9 mouse cellular contexts compared by ENCODE assay signal in genomic region chr9:57637741-57638322, GRCm38 (mm10). TPM values are rescaled to one million over a fixed set of nuclear protein-coding genes. Genes with fewer than 3 reads are reported as not detected.
DNase-seq lines count a peak whose midpoint lies in the region; ATAC-seq lines count a peak whose summit lies in the region.
"Had no signal": no experiment of that assay in that cellular context is flagged by ENCODE, and none has a peak within 500 bp of the region (broad histone marks: within the 10 kb centered on the region; RNA-seq: fewer than 3 reads in every experiment).

No protein-coding gene starts in this region.

- H3K4me1 ChIP-seq in forebrain, embryonic 14.5 days (ENCODE audit: control insufficient read depth, insufficient read depth, low read length), result peaks cover 33% of the 10 kb centered on the region
- peaks cover 55% of the 10 kb centered on the region for H3K4me1 ChIP-seq in hindbrain, embryonic 14.5 days (replicated peaks; ENCODE audit: control insufficient read depth, insufficient read depth, low read length)
- peaks cover 70% of the 10 kb centered on the region for H3K4me1 ChIP-seq in limb, embryonic 15.5 days
- H3K4me1 ChIP-seq in neural tube, embryonic 15.5 days, result peaks cover 72% of the 10 kb centered on the region

- H3K27me3 ChIP-seq in forebrain, embryonic 14.5 days (replicated peaks; ENCODE audit: control insufficient read depth, insufficient read depth, low read length), result no peaks in the 10 kb centered on the region
- H3K27me3 ChIP-seq in hindbrain, embryonic 14.5 days (ENCODE audit: control insufficient read depth, insufficient read depth, low read length), result no peaks in the 10 kb centered on the region
- no peaks in the 10 kb centered on the region for H3K27me3 ChIP-seq in limb, embryonic 15.5 days
- no peaks in the 10 kb centered on the region for H3K27me3 ChIP-seq in neural tube, embryonic 15.5 days (replicated peaks)

- no peak for ATAC-seq in forebrain, embryonic 14.5 days
- ATAC-seq in hindbrain, embryonic 14.5 days (ENCODE audit: low FRiP score), result no peak
- ATAC-seq in limb, embryonic 15.5 days (ENCODE audit: insufficient number of reproducible peaks, low FRiP score, low TSS enrichment, low read depth), result peak; percentile 40; the same call in 1 of the 2 replicates
- ATAC-seq in neural tube, embryonic 15.5 days (ENCODE audit: low FRiP score), result no peak
- ATAC-seq in erythroblast, adult 5-6 weeks (replicated peaks; ENCODE audit: low FRiP score, poor library complexity, severe bottlenecking), result no peak

- no peak overlapping the region for H3K9ac ChIP-seq in forebrain, embryonic 14.5 days (ENCODE audit: low read length)
- no peak overlapping the region for H3K9ac ChIP-seq in hindbrain, embryonic 14.5 days
- no peak overlapping the region for H3K9ac ChIP-seq in limb, embryonic 15.5 days
- H3K9ac ChIP-seq in neural tube, embryonic 15.5 days (replicated peaks), result no peak overlapping the region

- peaks cover 29% of the 10 kb centered on the region for H3K36me3 ChIP-seq in forebrain, embryonic 14.5 days (ENCODE audit: control insufficient read depth, insufficient read depth, low read length)
- peaks cover 15% of the 10 kb centered on the region for H3K36me3 ChIP-seq in hindbrain, embryonic 14.5 days (replicated peaks; ENCODE audit: control insufficient read depth, insufficient read depth)
- H3K36me3 ChIP-seq in limb, embryonic 15.5 days, result peaks cover 11% of the 10 kb centered on the region; the same call in 1 of the 2 replicates
- H3K36me3 ChIP-seq in neural tube, embryonic 15.5 days, result no peaks in the 10 kb centered on the region

- H3K4me3 ChIP-seq in forebrain, embryonic 14.5 days (ENCODE audit: low read depth, low read length), result no peak overlapping the region
- no peak overlapping the region for H3K4me3 ChIP-seq in hindbrain, embryonic 14.5 days (replicated peaks; ENCODE audit: low read length)
- no peak overlapping the region for H3K4me3 ChIP-seq in limb, embryonic 15.5 days
- no peak overlapping the region for H3K4me3 ChIP-seq in neural tube, embryonic 15.5 days (replicated peaks)

- no peak overlapping the region for H3K4me2 ChIP-seq in forebrain, embryonic 14.5 days (ENCODE audit: low read length)
- no peak overlapping the region for H3K4me2 ChIP-seq in hindbrain, embryonic 14.5 days (replicated peaks)
- H3K4me2 ChIP-seq in limb, embryonic 15.5 days, result peak overlapping the region; percentile 26
- H3K4me2 ChIP-seq in neural tube, embryonic 15.5 days, result peak overlapping the region; percentile 15; the same call in 1 of the 2 replicates

- DNase-seq in cerebellum, postnatal 10 days, result peak; percentile 64 to 75
- DNase-seq in cerebellum, postnatal 36 days, result no peak
- peak; percentile 53 for DNase-seq in CD4-positive helper T cell, adult 2 months (ENCODE audit: low read depth, low spot score)
- no peak for DNase-seq in forebrain, embryonic 14.5 days (ENCODE audit: low spot score)
- no peak for DNase-seq in hindbrain, embryonic 14.5 days (ENCODE audit: low spot score)

- no peaks in the 10 kb centered on the region for H3K9me3 ChIP-seq in forebrain, embryonic 14.5 days (replicated peaks; ENCODE audit: control insufficient read depth, low read length)
- H3K9me3 ChIP-seq in hindbrain, embryonic 14.5 days (ENCODE audit: control insufficient read depth, low read length), result no peaks in the 10 kb centered on the region
- no peaks in the 10 kb centered on the region for H3K9me3 ChIP-seq in limb, embryonic 15.5 days
- H3K9me3 ChIP-seq in neural tube, embryonic 15.5 days (replicated peaks), result no peaks in the 10 kb centered on the region

- 57% methylated on average over 6 of the region's 6 CpGs for WGBS in forebrain, embryonic 14.5 days
- 56% methylated on average over 6 of the region's 6 CpGs for WGBS in hindbrain, embryonic 14.5 days
- WGBS in limb, embryonic 15.5 days, result 23% methylated on average over 6 of the region's 6 CpGs
- WGBS in neural tube, embryonic 15.5 days, result 54% methylated on average over 6 of the region's 6 CpGs

- H3K27ac ChIP-seq in forebrain, embryonic 14.5 days (ENCODE audit: low read depth, low read length), result 0 out of 2 replicates have a peak overlapping the region, but pooled peaks have one; percentile 27
- peak overlapping the region; percentile 48 for H3K27ac ChIP-seq in hindbrain, embryonic 14.5 days
- H3K27ac ChIP-seq in limb, embryonic 15.5 days, result peak overlapping the region; percentile 88
- peak overlapping the region; percentile 69 for H3K27ac ChIP-seq in neural tube, embryonic 15.5 days (replicated peaks)

RNA-seq across cellular contexts. Expression of gene Csk, which starts 15.6 kb away (rescaled TPM):
- polyA plus RNA-seq in forebrain, embryonic 14.5 days (2014; fragmentation: Nextera tagmentation; extraction: Ambion mirVana), result 29.2 and 29.3 TPM in 2 replicates
- 41.0 and 43.1 TPM in 2 replicates for polyA plus RNA-seq in hindbrain, embryonic 14.5 days (2014; fragmentation: Nextera tagmentation; extraction: Ambion mirVana)
- 24.2 and 29.0 TPM in 2 replicates for polyA plus RNA-seq in limb, embryonic 15.5 days (2015; fragmentation: Nextera tagmentation; extraction: Ambion mirVana)
- polyA plus RNA-seq in neural tube, embryonic 15.5 days (2015; fragmentation: Nextera tagmentation; extraction: Ambion mirVana), result 43.1 and 50.0 TPM in 2 replicates
- total RNA-seq in erythroblast, adult 5-6 weeks (2015; ENCODE audit: low replicate concordance), result 31.6 and 44.6 TPM in 2 replicates
- 12.1 and 40.8 TPM in 2 replicates for total RNA-seq in erythroblast, adult 5-6 weeks (2017; ENCODE audit: low replicate concordance)

RNA-seq across cellular contexts. Expression of gene Lman1l, which starts 17.3 kb away (rescaled TPM):
- polyA plus RNA-seq in forebrain, embryonic 14.5 days (2014; fragmentation: Nextera tagmentation; extraction: Ambion mirVana), result not detected in 2 replicates
- not detected in 2 replicates for polyA plus RNA-seq in hindbrain, embryonic 14.5 days (2014; fragmentation: Nextera tagmentation; extraction: Ambion mirVana)
- polyA plus RNA-seq in limb, embryonic 15.5 days (2015; fragmentation: Nextera tagmentation; extraction: Ambion mirVana), result not detected in 2 replicates
- polyA plus RNA-seq in neural tube, embryonic 15.5 days (2015; fragmentation: Nextera tagmentation; extraction: Ambion mirVana), result not detected in 2 replicates
- not detected in 2 replicates for total RNA-seq in erythroblast, adult 5-6 weeks (2015; ENCODE audit: low replicate concordance)
- total RNA-seq in erythroblast, adult 5-6 weeks (2017; ENCODE audit: low replicate concordance), result not detected in 2 replicates
- polyA plus RNA-seq: gonadal fat pad, adult 2 months had no signal

RNA-seq across cellular contexts. Expression of gene Cplx3, which starts 31.8 kb away (rescaled TPM):
- polyA plus RNA-seq in forebrain, embryonic 14.5 days (2014; fragmentation: Nextera tagmentation; extraction: Ambion mirVana), result 0.34 and 0.36 TPM in 2 replicates
- 0.51 TPM in 1 of 2 replicates, not detected in the other for polyA plus RNA-seq in hindbrain, embryonic 14.5 days (2014; fragmentation: Nextera tagmentation; extraction: Ambion mirVana)
- polyA plus RNA-seq in limb, embryonic 15.5 days (2015; fragmentation: Nextera tagmentation; extraction: Ambion mirVana), result 0.36 TPM in 1 of 2 replicates, not detected in the other
- 0.11 and 0.23 TPM in 2 replicates for polyA plus RNA-seq in neural tube, embryonic 15.5 days (2015; fragmentation: Nextera tagmentation; extraction: Ambion mirVana)
- not detected in 2 replicates for total RNA-seq in erythroblast, adult 5-6 weeks (2015; ENCODE audit: low replicate concordance)
- total RNA-seq in erythroblast, adult 5-6 weeks (2017; ENCODE audit: low replicate concordance), result 0.34 TPM in 1 of 2 replicates, not detected in the other
- polyA plus RNA-seq: gonadal fat pad, adult 2 months had no signal

RNA-seq across cellular contexts. Expression of gene Cyp1a2, which starts 45.7 kb away (rescaled TPM):
- polyA plus RNA-seq in forebrain, embryonic 14.5 days (2014; fragmentation: Nextera tagmentation; extraction: Ambion mirVana), result not detected in 2 replicates
- polyA plus RNA-seq in hindbrain, embryonic 14.5 days (2014; fragmentation: Nextera tagmentation; extraction: Ambion mirVana), result not detected in 2 replicates
- not detected in 2 replicates for polyA plus RNA-seq in limb, embryonic 15.5 days (2015; fragmentation: Nextera tagmentation; extraction: Ambion mirVana)
- polyA plus RNA-seq in neural tube, embryonic 15.5 days (2015; fragmentation: Nextera tagmentation; extraction: Ambion mirVana), result not detected in 2 replicates
- not detected in 2 replicates for total RNA-seq in erythroblast, adult 5-6 weeks (2015; ENCODE audit: low replicate concordance)
- total RNA-seq in erythroblast, adult 5-6 weeks (2017; ENCODE audit: low replicate concordance), result not detected in 2 replicates

RNA-seq across cellular contexts. Expression of gene Ulk3, which starts 48.6 kb away (rescaled TPM):
- 5.2 and 10.8 TPM in 2 replicates for polyA plus RNA-seq in forebrain, embryonic 14.5 days (2014; fragmentation: Nextera tagmentation; extraction: Ambion mirVana)
- 18.7 and 19.4 TPM in 2 replicates for polyA plus RNA-seq in hindbrain, embryonic 14.5 days (2014; fragmentation: Nextera tagmentation; extraction: Ambion mirVana)
- 21.2 and 23.2 TPM in 2 replicates for polyA plus RNA-seq in limb, embryonic 15.5 days (2015; fragmentation: Nextera tagmentation; extraction: Ambion mirVana)
- polyA plus RNA-seq in neural tube, embryonic 15.5 days (2015; fragmentation: Nextera tagmentation; extraction: Ambion mirVana), result 32.1 and 36.5 TPM in 2 replicates
- total RNA-seq in erythroblast, adult 5-6 weeks (2015; ENCODE audit: low replicate concordance), result 1.5 TPM in 1 of 2 replicates, not detected in the other
- total RNA-seq in erythroblast, adult 5-6 weeks (2017; ENCODE audit: low replicate concordance), result 0.28 TPM in 1 of 2 replicates, not detected in the other

Comparison
In these comparisons a context has a peak if more than half of its experiments do, and no peak if none do; other contexts are left out.
1. DNase-seq: peak in cerebellum, postnatal 10 days (2 of 2) and CD4-positive helper T cell, adult 2 months (single experiment); none in cerebellum, postnatal 36 days (0 of 2), forebrain, embryonic 14.5 days (single experiment) and hindbrain, embryonic 14.5 days (single experiment).
2. H3K27ac ChIP-seq: peak in every context shown above with its lines; median percentile 88 in limb, embryonic 15.5 days; 69 in neural tube, embryonic 15.5 days; 48 in hindbrain, embryonic 14.5 days; 27 in forebrain, embryonic 14.5 days.
3. H3K4me2 ChIP-seq: peak in limb, embryonic 15.5 days (single experiment) and neural tube, embryonic 15.5 days (single experiment); none in forebrain, embryonic 14.5 days (single experiment) and hindbrain, embryonic 14.5 days (single experiment).